Mouse (Mus musculus): ENCODE data around the gene Lamtor4. TPM values are rescaled to one million over a fixed set of nuclear protein-coding genes. Genes with fewer than 3 reads are reported as not detected.

The Lamtor4 gene
- polyA plus RNA-seq, 1 experiment from 2014 or later, result 125 TPM

DNA sequence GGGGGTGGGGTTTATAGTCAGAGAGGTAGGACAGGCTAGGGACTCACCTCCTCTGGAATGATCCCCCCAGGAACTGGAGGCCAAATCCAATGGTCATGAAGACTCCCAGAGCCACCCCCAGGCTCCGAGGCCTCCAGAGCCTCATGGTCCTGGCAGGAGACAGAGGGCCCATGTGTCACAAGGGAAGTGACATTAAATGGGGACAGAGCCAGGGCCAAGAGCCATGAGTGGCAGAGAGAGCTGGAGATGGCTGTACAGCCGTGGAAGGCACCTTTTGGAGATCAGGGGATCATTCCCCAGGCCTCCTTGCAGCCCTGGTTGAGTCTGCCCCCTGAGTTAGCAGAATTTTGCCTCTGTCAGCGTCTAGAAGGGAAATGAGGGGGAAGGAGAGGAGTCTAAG lies 15.9 kb downstream of the Lamtor4 start:
- TF ChIP-seq CTCF (IDR thresholded peaks at IDR 0.05), result no peak
- POLR2A ChIA-PET, result no interaction called here
- H3K27me3 ChIP-seq, result no peaks in the 10 kb centered on the region
- DNase-seq (ENCODE audit: low read depth, low spot score), result no peak
- in situ Hi-C loops (cut with MboI; ENCODE audit: low pct_unique_long_range_greater_than_20kb), result no loop called here
- CTCF ChIA-PET, result interaction anchor here (1.4 kb wide), 1 partner anchor 15 kb away, joined by 3 read pairs; no protein-coding TSS in a partner anchor
- no peak for ATAC-seq

DNA sequence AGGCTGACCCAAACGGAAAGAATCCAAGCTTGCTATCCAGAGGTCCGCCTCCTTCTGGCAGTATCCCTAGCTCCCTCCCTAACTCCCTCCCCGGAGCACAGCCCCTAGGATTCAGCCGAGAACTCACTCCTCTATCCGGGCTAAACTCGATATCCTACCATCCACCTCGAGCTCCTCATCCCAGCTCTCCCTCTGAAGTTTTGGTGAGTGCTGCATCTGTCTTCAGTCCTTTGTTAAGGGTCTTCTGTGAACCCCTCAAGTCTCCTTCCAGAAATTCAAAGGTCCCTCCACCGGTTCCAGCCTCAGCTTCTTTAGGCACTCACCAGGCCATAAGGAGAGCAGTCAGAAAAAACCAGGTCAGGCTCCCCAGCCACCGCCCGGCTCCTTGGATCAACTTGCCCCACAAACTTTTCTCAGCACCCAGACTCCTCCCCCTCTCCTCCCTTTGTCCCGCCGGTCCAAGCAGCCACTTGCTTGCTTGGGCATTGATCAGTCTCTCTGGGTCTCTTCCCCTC lies 17.2 kb downstream of the Lamtor4 start, which contains the start of gene Gal3st4:
Gene Gal3st4 (minus strand): TSS at position 432 of the 515 bp plus-strand sequence.
- ChIA-PET CTCF (interaction anchor here (1.1 to 1.4 kb wide), 2 partner anchors 15 to 16 kb away, joined by 3 to 4 read pairs; no protein-coding TSS in a partner anchor), POLR2A (interaction anchor here (2.5 kb wide), 1 partner anchor 9 kb away, joined by 10 read pairs; the partner anchor contains the start of gene BC037034)
- peak; percentile 44 for ATAC-seq
- no peak for DNase-seq (ENCODE audit: low read depth, low spot score)
- in situ Hi-C loops (cut with MboI; ENCODE audit: low pct_unique_long_range_greater_than_20kb), result no loop called here
- no peaks in the 10 kb centered on the region for H3K27me3 ChIP-seq
- TF ChIP-seq CTCF (IDR thresholded peaks at IDR 0.05), result no peak

DNA sequence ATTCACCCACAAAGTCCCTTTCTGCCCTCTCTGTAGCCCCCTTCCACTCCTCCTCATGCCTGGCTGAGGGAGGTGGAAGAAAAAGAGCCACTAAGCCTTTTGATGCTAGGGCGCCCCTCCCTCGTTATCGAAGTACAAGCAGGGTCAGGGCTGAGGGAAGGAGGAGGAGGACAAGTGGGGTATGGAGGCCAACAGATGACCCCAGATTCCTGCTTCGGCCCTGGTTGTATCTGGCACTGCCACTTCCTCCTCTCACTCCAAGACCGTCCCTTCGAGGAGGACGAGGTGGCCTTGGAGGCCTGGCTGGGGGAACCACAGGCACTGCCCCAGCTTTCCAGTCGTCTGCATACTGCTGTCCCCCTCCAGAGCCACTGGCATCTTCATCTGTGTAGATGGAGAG lies 18.9 kb downstream of the Lamtor4 start:
- TF ChIP-seq CTCF (IDR thresholded peaks at IDR 0.05), result no peak
- ChIA-PET POLR2A (interaction anchor here (2.5 kb wide), 1 partner anchor 11 kb away, joined by 10 read pairs; the partner anchor contains the start of gene BC037034), CTCF (no interaction called here)
- in situ Hi-C loops (cut with MboI; ENCODE audit: low pct_unique_long_range_greater_than_20kb), result no loop called here
- no peaks in the 10 kb centered on the region for H3K27me3 ChIP-seq
- DNase-seq (ENCODE audit: low read depth, low spot score) (no peak), ATAC-seq (no peak)

DNA sequence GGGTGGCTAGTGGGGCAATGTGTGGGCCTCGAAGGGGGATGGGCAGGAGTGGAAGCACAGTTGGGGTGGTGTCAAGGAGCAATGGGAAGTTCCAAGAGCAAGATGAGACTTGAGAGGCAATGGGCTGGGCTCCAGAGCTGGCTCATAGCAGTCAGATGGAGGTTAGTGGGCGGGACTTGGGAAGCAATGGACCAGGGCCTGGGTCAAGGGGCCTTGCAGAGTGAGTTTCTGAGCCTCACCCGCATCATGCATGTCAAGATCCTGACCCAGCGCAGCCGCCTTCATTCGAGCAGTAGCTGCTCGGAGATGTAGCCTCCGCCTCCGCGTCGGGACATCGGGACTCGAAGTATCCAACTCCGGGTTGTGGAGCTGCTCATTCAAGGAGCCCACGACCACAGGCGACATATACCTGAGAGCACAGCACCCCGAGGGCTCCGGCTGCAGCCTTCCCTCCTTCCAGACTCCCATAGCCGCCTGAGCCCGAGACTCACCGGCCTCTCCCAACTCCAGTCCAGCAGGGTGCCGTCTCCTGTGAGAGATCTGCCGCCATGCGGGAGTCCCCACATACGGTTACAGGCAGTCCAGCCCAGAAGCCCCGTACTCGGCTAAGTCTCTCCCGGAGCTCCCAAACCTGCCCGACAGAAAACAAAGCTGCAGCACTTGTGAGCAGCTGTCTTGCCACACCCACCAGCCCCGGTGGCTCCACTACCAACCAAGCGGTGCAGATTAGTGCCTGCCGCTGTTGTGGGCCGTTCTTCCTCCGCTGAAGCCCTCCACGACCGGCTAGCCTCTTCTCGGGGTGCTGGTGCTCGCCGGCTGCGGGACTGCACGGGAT lies 20.2 kb downstream of the Lamtor4 start:
- DNase-seq (ENCODE audit: low read depth, low spot score) (no peak), ATAC-seq (no peak)
- no peaks in the 10 kb centered on the region for H3K27me3 ChIP-seq
- ChIA-PET CTCF (interaction anchor here (1.2 kb wide), 1 partner anchor 9 kb away, joined by 3 read pairs; no protein-coding TSS in a partner anchor), POLR2A (interaction anchor here (0.9 to 1.3 kb wide), 2 partner anchors 11 to 12 kb away, joined by 4 to 5 read pairs; partner anchors contain the start of gene BC037034)
- no peak for TF ChIP-seq CTCF (IDR thresholded peaks at IDR 0.05)
- in situ Hi-C loops (cut with MboI; ENCODE audit: low pct_unique_long_range_greater_than_20kb), result no loop called here

DNA sequence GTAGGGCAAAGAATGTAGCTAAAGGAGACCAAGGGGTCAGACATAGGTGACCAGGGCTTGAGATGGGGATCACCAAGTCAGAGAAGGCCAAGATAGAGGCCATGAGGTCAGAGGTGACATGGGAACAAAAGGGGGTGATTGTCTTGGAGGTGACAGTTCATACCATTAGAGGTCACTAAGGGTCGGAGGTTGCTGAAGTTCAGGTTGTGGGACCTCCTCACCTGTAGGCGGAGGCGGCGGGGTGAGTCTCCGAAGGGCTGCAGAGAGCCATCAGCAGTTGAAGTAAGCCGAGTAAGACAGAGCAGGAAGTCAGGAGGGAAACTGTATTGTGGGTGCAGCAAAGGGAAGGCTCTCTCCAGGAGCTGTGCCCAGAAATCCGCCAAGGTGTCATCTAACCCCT lies 22.7 kb downstream of the Lamtor4 start:
- in situ Hi-C loops (cut with MboI; ENCODE audit: low pct_unique_long_range_greater_than_20kb), result no loop called here
- H3K27me3 ChIP-seq, result peaks cover 8% of the 10 kb centered on the region
- DNase-seq (ENCODE audit: low read depth, low spot score) (no peak), ATAC-seq (no peak)
- ChIA-PET CTCF (no interaction called here), POLR2A (interaction anchor here (2.5 kb wide), 1 partner anchor 13 kb away, joined by 12 read pairs; the partner anchor contains the start of gene BC037034)
- no peak for TF ChIP-seq CTCF (IDR thresholded peaks at IDR 0.05)

DNA sequence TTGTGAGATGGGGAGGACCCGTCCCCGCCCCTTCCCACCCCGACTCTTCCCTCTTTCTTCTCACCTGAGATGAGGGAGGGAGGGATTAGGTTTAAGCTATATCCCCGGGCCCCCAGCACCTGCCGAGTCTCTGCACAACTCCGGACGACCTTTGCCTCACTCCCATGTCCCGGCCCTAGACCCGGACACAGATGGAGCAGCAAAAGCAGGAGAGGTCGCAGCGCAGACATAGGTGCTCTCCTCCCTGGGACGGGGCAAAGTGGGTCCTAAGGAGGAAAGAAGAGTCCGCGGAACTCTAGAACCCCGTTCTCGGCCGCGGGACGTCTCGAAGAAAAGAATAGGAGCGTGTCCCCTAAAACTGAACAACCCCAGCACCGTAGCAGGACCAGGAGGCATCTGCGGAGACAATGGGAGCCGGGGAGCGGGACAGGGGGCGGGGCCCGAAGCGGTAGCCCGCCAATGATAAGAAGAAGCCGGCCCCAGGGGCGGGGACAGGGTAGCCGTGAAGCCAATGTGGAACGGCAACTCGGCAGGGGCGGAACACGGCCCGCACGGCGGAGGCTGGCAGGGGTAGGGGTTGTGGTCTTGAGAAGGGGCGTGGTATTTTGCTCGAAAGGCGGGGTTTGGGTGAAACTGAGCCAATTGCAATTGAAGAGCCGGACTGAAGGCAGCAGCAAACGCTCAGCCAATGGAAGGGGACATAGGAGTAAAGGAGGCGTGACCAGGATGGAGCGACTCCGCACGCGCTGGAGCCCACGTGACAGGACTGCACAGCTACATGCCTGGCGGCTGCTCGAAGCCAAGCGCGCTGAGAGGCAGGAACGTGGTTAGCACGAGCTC lies 24.5 kb downstream of the Lamtor4 start, which contains the start of the genes Gm43720, Gpc2 and Stag3:
Gene Gm43720 (minus strand): TSS at position 374 of the 840 bp plus-strand sequence.
Gene Gpc2 (minus strand): TSS at position 421 of the 840 bp plus-strand sequence.
Gene Stag3 (plus strand): TSS at position 656 of the 840 bp plus-strand sequence.
- in situ Hi-C loops (cut with MboI; ENCODE audit: low pct_unique_long_range_greater_than_20kb), result loop anchor here (10.0 kb wide), 1 partner anchor 165 kb away; the partner anchor contains the start of gene Zfp157
- POLR2A ChIA-PET, result interaction anchor here (2.5 kb wide), 1 partner anchor 15 kb away, joined by 12 read pairs; the partner anchor contains the start of gene BC037034
- DNase-seq (ENCODE audit: low read depth, low spot score) (peak; percentile 90), ATAC-seq (peak; percentile 99)
- TF ChIP-seq CTCF (IDR thresholded peaks at IDR 0.05), result no peak
- CTCF ChIA-PET, result interaction anchor here (1.1 kb wide), 1 partner anchor 25 kb away, joined by 3 read pairs; no protein-coding TSS in a partner anchor
- H3K27me3 ChIP-seq, result peaks cover 9% of the 10 kb centered on the region

DNA sequence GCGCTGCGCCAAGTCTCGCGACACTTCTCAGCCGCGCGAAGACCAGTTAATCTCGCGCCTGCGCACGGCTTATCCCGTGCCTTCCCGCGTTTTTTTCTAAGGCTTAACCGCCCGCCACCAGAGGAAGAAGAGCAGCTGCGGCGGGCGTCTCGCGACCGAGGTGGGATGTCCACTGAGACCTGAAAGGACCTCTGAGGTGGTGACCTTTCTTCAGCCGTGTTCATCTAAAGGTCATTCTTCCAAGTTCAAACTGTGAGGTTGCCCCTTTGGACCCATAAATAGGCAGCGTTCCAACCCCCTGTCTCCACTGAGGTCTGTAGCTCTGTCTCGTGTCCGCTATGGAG lies 25.1 kb downstream of the Lamtor4 start:
- no peak for DNase-seq (ENCODE audit: low read depth, low spot score)
- CTCF ChIA-PET, result no interaction called here
- POLR2A ChIA-PET, result interaction anchor here (0.6 kb wide), 1 partner anchor 510 kb away, joined by 3 read pairs; no protein-coding TSS in a partner anchor
- TF ChIP-seq CTCF (IDR thresholded peaks at IDR 0.05), result no peak
- no peak for ATAC-seq
- H3K27me3 ChIP-seq, result peaks cover 9% of the 10 kb centered on the region
- in situ Hi-C loops (cut with MboI; ENCODE audit: low pct_unique_long_range_greater_than_20kb), result loop anchor here (10.0 kb wide), 1 partner anchor 164 kb away; the partner anchor contains the start of gene Zfp157

DNA sequence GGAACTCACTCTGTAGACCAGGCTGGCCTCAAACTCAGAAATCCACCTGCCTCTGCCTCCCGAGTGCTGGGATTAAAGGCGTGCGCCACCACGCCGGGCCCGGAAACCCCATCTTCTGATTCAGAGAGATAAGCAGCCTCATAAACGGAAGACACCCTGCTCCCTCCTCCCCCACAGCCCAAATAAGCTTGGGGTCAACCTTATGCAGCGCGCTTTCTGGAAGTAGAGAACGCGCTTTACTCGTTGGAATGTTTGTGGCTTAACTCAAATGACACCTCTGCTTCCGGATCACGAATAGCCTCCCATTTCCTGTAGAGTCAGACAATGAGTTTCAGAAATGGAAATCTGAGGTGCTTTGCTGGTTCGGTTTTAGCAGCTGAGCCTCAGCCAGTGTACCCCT lies 25.5 kb downstream of the Lamtor4 start:
- ChIA-PET POLR2A (interaction anchor here (0.6 kb wide), 1 partner anchor 509 kb away, joined by 3 read pairs; no protein-coding TSS in a partner anchor), CTCF (no interaction called here)
- ATAC-seq, result no peak
- H3K27me3 ChIP-seq, result peaks cover 9% of the 10 kb centered on the region
- in situ Hi-C loops (cut with MboI; ENCODE audit: low pct_unique_long_range_greater_than_20kb), result loop anchor here (10.0 kb wide), 1 partner anchor 164 kb away; the partner anchor contains the start of gene Zfp157
- DNase-seq (ENCODE audit: low read depth, low spot score), result no peak
- TF ChIP-seq CTCF (IDR thresholded peaks at IDR 0.05), result no peak

DNA sequence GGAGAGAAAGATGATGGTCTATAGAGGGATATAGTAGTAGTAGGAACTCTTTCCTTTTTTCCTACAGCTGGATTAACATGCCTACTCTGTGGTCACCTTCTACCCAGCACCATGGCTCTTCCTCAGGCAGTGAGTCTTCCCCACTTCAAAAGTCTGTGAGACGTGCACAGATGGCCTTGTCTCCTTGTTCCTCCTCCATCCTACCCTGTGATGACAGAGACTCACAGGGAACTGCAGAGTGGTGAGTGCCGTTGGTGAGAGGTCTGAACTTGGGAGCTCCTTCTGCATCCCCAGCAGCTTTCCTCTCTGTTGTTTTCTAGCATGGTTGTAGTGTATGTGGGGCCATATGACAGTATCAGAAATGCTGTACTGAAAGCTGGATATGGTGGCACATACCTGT lies 26.5 kb downstream of the Lamtor4 start:
- POLR2A ChIA-PET, result no interaction called here
- CTCF ChIA-PET, result no interaction called here
- ATAC-seq (no peak), DNase-seq (ENCODE audit: low read depth, low spot score) (no peak)
- TF ChIP-seq CTCF (IDR thresholded peaks at IDR 0.05), result no peak
- in situ Hi-C loops (cut with MboI; ENCODE audit: low pct_unique_long_range_greater_than_20kb), result loop anchor here (10.0 kb wide), 1 partner anchor 163 kb away; the partner anchor contains the start of gene Zfp157
- H3K27me3 ChIP-seq, result peaks cover 9% of the 10 kb centered on the region
